Mouse (Mus musculus): ENCODE measurements around the gene Galnt16. TPM values are rescaled to one million over a fixed set of nuclear protein-coding genes. Genes with fewer than 3 reads are reported as not detected.

The Galnt16 gene
- polyA plus RNA-seq, 1 experiment from 2014 or later: 14.7 TPM

DNA sequence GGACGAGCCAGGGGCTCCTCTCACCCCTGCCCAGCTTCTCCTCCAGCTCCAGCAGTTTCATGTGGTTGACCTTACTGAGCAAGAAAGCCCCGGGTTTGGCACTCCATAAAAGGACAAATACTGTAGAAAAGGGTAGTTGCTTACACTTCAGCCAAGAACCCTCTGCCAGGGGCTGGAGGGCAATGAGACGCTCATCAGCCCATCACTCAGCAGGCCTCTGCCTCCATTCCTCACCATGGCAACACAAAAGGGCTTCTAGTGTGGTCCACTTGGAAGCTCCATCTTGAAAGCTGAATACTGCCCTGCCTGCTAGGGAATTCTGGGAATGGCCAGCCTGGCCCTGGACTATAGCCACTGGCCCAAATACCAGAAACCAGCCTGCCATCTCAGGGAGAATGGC, 49.3 kb downstream of the Galnt16 start:
- Histone ChIP-seq H3K4me2 (ENCODE audit: low read length) (no peak overlapping the region), H3K36me3 (ENCODE audit: control insufficient read depth, insufficient read depth, low read length) (no peaks in the 10 kb centered on the region), H3K9me3 (replicated peaks; ENCODE audit: control insufficient read depth, low read length) (no peaks in the 10 kb centered on the region), H3K27me3 (replicated peaks; ENCODE audit: control insufficient read depth, insufficient read depth, low read length) (no peaks in the 10 kb centered on the region), H3K4me1 (ENCODE audit: control insufficient read depth, insufficient read depth, low read length) (peaks cover 10% of the 10 kb centered on the region), H3K4me3 (ENCODE audit: low read depth, low read length) (no peak overlapping the region), H3K9ac (ENCODE audit: low read length) (no peak overlapping the region), H3K27ac (ENCODE audit: low read depth, low read length) (peak overlapping the region; percentile 2; the same call in 1 of the 2 replicates)
- DNase-seq (ENCODE audit: low spot score) (peak; percentile 79), ATAC-seq (peak; percentile 82)
- WGBS: 30% methylated on average over 3 of the region's 3 CpGs

DNA sequence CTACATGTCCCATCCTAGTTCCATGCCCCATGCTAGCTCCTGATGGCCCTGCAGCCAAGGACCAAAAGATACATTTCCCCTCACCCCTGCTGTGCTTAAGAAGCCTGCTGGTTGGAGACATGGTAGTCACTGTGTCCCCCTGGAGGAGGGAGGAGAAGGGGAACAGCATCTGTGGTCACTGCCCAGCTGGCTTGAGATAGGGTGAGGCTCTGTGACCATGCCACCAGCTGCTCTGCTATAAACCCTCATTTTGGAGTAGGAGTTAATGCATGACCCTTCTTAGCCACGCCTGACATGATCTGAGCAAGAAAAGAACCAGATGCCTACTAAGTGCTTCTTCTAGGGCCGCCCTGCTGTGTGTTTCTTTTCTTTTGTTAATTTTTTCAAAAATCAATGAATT, 51.5 kb downstream of the Galnt16 start:
- ATAC-seq: no peak
- no peak for DNase-seq (ENCODE audit: low spot score)
- Histone ChIP-seq H3K36me3 (ENCODE audit: control insufficient read depth, insufficient read depth, low read length) (no peaks in the 10 kb centered on the region), H3K4me1 (ENCODE audit: control insufficient read depth, insufficient read depth, low read length) (peaks cover 10% of the 10 kb centered on the region), H3K9me3 (replicated peaks; ENCODE audit: control insufficient read depth, low read length) (no peaks in the 10 kb centered on the region), H3K4me3 (ENCODE audit: low read depth, low read length) (no peak overlapping the region), H3K4me2 (ENCODE audit: low read length) (no peak overlapping the region), H3K9ac (ENCODE audit: low read length) (no peak overlapping the region), H3K27ac (ENCODE audit: low read depth, low read length) (no peak overlapping the region), H3K27me3 (replicated peaks; ENCODE audit: control insufficient read depth, insufficient read depth, low read length) (no peaks in the 10 kb centered on the region)
- 82% methylated on average over 2 of the region's 2 CpGs for WGBS

DNA sequence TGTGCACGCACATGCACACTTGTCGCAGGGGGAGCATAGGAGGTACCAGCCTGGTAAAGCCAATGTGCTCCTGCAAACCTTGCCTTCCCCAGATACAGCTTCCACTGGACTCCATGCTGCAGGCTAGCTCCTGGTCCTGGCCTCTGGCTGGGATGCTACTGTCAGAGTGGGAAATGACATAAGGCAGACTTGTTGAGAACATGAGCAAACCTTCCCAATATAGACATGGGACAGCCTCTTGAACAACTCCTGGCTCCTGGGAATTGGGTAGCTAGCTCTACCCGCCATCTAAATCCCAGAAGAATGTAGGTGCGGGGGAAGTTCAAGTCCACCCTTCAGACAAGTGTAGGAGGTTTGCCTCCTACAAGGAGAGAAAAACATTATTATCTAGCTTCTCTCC, 56.2 kb downstream of the Galnt16 start:
- Histone ChIP-seq H3K4me2 (ENCODE audit: low read length) (no peak overlapping the region), H3K9me3 (replicated peaks; ENCODE audit: control insufficient read depth, low read length) (no peaks in the 10 kb centered on the region), H3K4me3 (ENCODE audit: low read depth, low read length) (no peak overlapping the region), H3K4me1 (ENCODE audit: control insufficient read depth, insufficient read depth, low read length) (0 out of 2 replicates have a peak, but pooled peaks cover 2% of the 10 kb centered on the region), H3K27ac (ENCODE audit: low read depth, low read length) (no peak overlapping the region), H3K9ac (ENCODE audit: low read length) (no peak overlapping the region), H3K36me3 (ENCODE audit: control insufficient read depth, insufficient read depth, low read length) (0 out of 2 replicates have a peak, but pooled peaks cover 3% of the 10 kb centered on the region), H3K27me3 (replicated peaks; ENCODE audit: control insufficient read depth, insufficient read depth, low read length) (no peaks in the 10 kb centered on the region)
- WGBS: 91% methylated on average over 4 of the region's 4 CpGs
- DNase-seq (ENCODE audit: low spot score) (no peak), ATAC-seq (no peak)

DNA sequence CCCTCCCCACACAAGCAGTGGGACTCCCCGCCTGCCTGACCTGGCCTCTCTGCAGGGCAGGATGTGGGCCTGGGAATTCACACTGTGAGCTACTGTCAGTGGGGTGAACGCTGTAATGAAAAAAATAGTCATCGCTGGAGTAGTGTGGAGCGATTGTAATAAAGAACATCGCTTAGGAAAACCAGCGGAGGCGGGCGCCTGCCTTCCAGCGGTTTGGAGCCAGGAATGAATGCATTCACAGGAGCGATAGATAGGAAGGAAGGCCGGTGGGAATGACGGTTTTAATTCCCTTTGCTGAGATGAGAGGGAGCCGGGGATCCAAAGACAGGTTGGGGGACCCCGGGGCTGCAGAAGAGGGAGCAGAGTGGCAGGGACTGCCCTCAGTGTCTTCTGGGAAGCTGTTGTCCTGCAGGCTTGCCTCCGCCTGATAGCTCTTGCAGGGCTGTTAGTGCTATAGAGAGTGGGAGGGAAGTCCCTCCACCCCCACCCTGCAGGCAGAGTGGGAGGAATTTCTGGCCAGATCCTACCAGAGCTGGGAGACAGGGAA, 56.8 kb downstream of the Galnt16 start:
- DNase-seq (ENCODE audit: low spot score) (peak; percentile 20), ATAC-seq (no peak)
- peak overlapping the region; percentile 10; the same call in 1 of the 2 replicates for H3K9ac ChIP-seq (ENCODE audit: low read length)
- H3K4me2 ChIP-seq (ENCODE audit: low read length): 0 out of 2 replicates have a peak overlapping the region, but pooled peaks have one; percentile 1
- H3K27me3 ChIP-seq (replicated peaks; ENCODE audit: control insufficient read depth, insufficient read depth, low read length): no peaks in the 10 kb centered on the region
- H3K27ac ChIP-seq (ENCODE audit: low read depth, low read length): peak overlapping the region; percentile 27; the same call in 1 of the 2 replicates
- H3K4me1 ChIP-seq (ENCODE audit: control insufficient read depth, insufficient read depth, low read length): 0 out of 2 replicates have a peak, but pooled peaks cover 2% of the 10 kb centered on the region
- no peak overlapping the region for H3K4me3 ChIP-seq (ENCODE audit: low read depth, low read length)
- WGBS: 32% methylated on average over 15 of the region's 15 CpGs
- H3K9me3 ChIP-seq (replicated peaks; ENCODE audit: control insufficient read depth, low read length): no peaks in the 10 kb centered on the region
- H3K36me3 ChIP-seq (ENCODE audit: control insufficient read depth, insufficient read depth, low read length): 0 out of 2 replicates have a peak, but pooled peaks cover 3% of the 10 kb centered on the region

DNA sequence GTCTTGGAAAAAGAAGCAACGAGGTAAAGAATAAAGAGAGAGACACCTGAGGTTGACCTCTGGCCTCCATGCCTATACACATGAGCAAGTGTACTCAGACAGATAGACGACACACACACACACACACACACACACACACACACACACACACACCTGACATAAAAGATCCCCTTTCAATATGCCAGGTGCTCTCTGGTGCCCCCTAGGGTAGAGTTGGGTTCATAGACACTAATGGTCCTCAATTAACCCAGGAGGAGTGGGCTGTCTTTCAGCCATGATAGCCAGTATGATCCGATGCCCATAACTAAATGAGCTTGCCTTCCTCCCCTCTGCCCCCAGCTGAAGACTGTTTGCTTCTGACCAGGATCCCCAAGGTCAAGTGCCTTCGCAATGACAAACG, 59.0 kb downstream of the Galnt16 start:
- H3K9me3 ChIP-seq (replicated peaks; ENCODE audit: control insufficient read depth, low read length): no peaks in the 10 kb centered on the region
- ATAC-seq (no peak), DNase-seq (ENCODE audit: low spot score) (peak; percentile 46)
- no peak overlapping the region for H3K27ac ChIP-seq (ENCODE audit: low read depth, low read length)
- H3K27me3 ChIP-seq (replicated peaks; ENCODE audit: control insufficient read depth, insufficient read depth, low read length): no peaks in the 10 kb centered on the region
- H3K4me3 ChIP-seq (ENCODE audit: low read depth, low read length): no peak overlapping the region
- 0 out of 2 replicates have a peak, but pooled peaks cover 5% of the 10 kb centered on the region for H3K36me3 ChIP-seq (ENCODE audit: control insufficient read depth, insufficient read depth, low read length)
- H3K9ac ChIP-seq (ENCODE audit: low read length): no peak overlapping the region
- WGBS: 76% methylated on average over 5 of the region's 5 CpGs
- 0 out of 2 replicates have a peak, but pooled peaks cover 2% of the 10 kb centered on the region for H3K4me1 ChIP-seq (ENCODE audit: control insufficient read depth, insufficient read depth, low read length)
- H3K4me2 ChIP-seq (ENCODE audit: low read length): no peak overlapping the region

DNA sequence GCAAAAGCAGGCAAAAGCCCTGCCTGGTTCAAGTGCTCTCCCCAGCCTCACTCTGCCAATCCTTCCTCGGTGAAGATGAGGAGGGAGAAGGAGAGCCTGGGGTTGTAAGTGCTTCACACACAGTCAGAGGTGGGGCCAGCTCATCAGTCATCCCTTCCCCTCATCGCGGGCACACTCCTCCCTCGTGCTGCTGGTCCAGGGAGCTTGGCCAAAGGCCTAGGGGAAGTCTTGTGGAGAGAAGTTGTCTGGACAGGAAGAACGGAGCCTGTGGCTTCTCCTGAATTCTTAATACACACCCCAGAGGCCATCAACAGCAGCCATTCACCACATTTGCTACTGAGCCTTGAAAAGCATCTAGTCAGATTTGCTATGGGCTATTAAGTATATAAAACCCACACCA, 63.3 kb downstream of the Galnt16 start:
- no peak overlapping the region for H3K4me3 ChIP-seq (ENCODE audit: low read depth, low read length)
- no peak overlapping the region for H3K27ac ChIP-seq (ENCODE audit: low read depth, low read length)
- H3K4me1 ChIP-seq (ENCODE audit: control insufficient read depth, insufficient read depth, low read length): no peaks in the 10 kb centered on the region
- ATAC-seq: no peak
- DNase-seq (ENCODE audit: low spot score): no peak
- H3K9ac ChIP-seq (ENCODE audit: low read length): no peak overlapping the region
- WGBS: 88% methylated on average over 5 of the region's 5 CpGs
- no peak overlapping the region for H3K4me2 ChIP-seq (ENCODE audit: low read length)
- no peaks in the 10 kb centered on the region for H3K27me3 ChIP-seq (replicated peaks; ENCODE audit: control insufficient read depth, insufficient read depth, low read length)
- peaks cover 12% of the 10 kb centered on the region; the same call in 1 of the 2 replicates for H3K36me3 ChIP-seq (ENCODE audit: control insufficient read depth, insufficient read depth, low read length)
- H3K9me3 ChIP-seq (replicated peaks; ENCODE audit: control insufficient read depth, low read length): no peaks in the 10 kb centered on the region

DNA sequence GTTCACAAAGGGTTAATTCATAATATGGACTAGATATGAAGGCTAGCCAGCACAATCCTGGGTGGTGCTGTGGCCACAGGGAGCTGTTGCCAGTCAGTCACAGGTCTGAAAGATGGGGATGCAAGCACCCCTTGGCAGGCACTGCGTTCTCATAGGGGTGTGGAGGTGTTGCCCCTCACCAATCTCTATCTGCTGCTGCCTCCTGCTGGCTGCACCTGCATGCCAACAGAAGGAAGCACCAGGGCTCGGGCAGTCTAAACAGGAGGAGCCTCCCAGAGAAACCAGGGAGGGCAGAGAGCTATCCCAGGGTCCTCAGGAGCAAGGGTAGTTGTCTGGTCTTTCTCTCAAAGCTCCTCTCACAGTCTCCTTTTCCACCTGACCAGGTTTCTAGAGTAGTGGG, 66.9 kb downstream of the Galnt16 start:
- Histone ChIP-seq H3K4me2 (ENCODE audit: low read length) (no peak overlapping the region), H3K9me3 (replicated peaks; ENCODE audit: control insufficient read depth, low read length) (no peaks in the 10 kb centered on the region), H3K4me3 (ENCODE audit: low read depth, low read length) (no peak overlapping the region), H3K9ac (ENCODE audit: low read length) (no peak overlapping the region), H3K27ac (ENCODE audit: low read depth, low read length) (no peak overlapping the region), H3K4me1 (ENCODE audit: control insufficient read depth, insufficient read depth, low read length) (no peaks in the 10 kb centered on the region), H3K36me3 (ENCODE audit: control insufficient read depth, insufficient read depth, low read length) (peaks cover 19% of the 10 kb centered on the region), H3K27me3 (replicated peaks; ENCODE audit: control insufficient read depth, insufficient read depth, low read length) (no peaks in the 10 kb centered on the region)
- ATAC-seq: no peak
- DNase-seq (ENCODE audit: low spot score): peak; percentile 35
- WGBS: 28% methylated on average over 2 of the region's 2 CpGs

DNA sequence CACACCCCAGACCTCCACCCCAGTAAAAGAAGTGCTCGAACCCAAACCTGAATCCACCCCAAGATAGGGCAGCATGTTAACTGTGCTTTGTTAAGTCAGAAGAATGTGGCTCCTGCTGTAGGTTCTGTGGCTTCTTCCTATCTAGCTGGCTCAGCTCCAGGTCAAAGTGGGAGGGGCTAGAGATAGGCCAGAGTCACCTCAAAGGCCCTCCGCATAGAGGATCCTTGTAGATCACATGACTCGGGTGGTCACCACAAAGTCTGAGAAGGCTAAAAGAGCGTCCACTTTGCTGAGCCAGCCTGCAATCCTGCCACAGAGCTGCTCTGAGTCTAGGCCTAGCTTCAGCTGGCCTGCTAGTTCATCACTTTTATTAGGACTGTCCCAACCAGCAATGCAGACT, 76.1 kb downstream of the Galnt16 start:
- no peak overlapping the region for H3K4me3 ChIP-seq (ENCODE audit: low read depth, low read length)
- DNase-seq (ENCODE audit: low spot score) (no peak), ATAC-seq (no peak)
- no peaks in the 10 kb centered on the region for H3K4me1 ChIP-seq (ENCODE audit: control insufficient read depth, insufficient read depth, low read length)
- H3K36me3 ChIP-seq (ENCODE audit: control insufficient read depth, insufficient read depth, low read length): peaks cover 39% of the 10 kb centered on the region
- no peak overlapping the region for H3K4me2 ChIP-seq (ENCODE audit: low read length)
- H3K27me3 ChIP-seq (replicated peaks; ENCODE audit: control insufficient read depth, insufficient read depth, low read length): no peaks in the 10 kb centered on the region
- no peaks in the 10 kb centered on the region for H3K9me3 ChIP-seq (replicated peaks; ENCODE audit: control insufficient read depth, low read length)
- WGBS: 87% methylated on average over 4 of the region's 4 CpGs
- no peak overlapping the region for H3K9ac ChIP-seq (ENCODE audit: low read length)
- H3K27ac ChIP-seq (ENCODE audit: low read depth, low read length): no peak overlapping the region

DNA sequence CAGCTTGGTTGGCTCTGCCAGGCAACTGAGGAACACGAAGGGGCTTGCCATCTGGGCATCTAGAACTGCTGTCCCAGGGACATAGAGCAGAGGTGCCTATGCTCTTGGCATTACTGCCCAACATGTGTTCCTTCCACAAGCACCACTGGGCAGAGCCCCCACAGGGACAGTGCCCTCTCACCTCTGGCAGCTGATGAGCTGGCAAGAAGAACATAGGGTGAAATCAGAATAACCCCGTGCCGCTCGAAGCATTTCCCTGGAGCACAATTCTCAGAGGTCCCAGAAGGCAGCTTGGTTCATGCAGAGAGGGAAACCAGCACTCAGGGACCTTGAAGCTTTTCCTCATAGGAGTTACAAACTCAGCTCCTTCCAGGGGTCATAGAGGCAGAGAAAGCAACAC, 76.7 kb downstream of the Galnt16 start:
- H3K36me3 ChIP-seq (ENCODE audit: control insufficient read depth, insufficient read depth, low read length): peaks cover 37% of the 10 kb centered on the region
- H3K9ac ChIP-seq (ENCODE audit: low read length): no peak overlapping the region
- no peaks in the 10 kb centered on the region for H3K9me3 ChIP-seq (replicated peaks; ENCODE audit: control insufficient read depth, low read length)
- H3K4me1 ChIP-seq (ENCODE audit: control insufficient read depth, insufficient read depth, low read length): no peaks in the 10 kb centered on the region
- WGBS: 93% methylated on average over 4 of the region's 4 CpGs
- no peak overlapping the region for H3K4me3 ChIP-seq (ENCODE audit: low read depth, low read length)
- ATAC-seq (no peak), DNase-seq (ENCODE audit: low spot score) (no peak)
- no peak overlapping the region for H3K27ac ChIP-seq (ENCODE audit: low read depth, low read length)
- no peaks in the 10 kb centered on the region for H3K27me3 ChIP-seq (replicated peaks; ENCODE audit: control insufficient read depth, insufficient read depth, low read length)
- no peak overlapping the region for H3K4me2 ChIP-seq (ENCODE audit: low read length)

All from forebrain, embryonic 14.5 days (tissue).